Mouse (Mus musculus) cerebellum, adult 2 months (tissue): Measurements from ENCODE around the gene Cdc42bpb. TPM values are rescaled to one million over a fixed set of nuclear protein-coding genes. Genes with fewer than 3 reads are reported as not detected.

Source experiments
- DNase-seq, 2 experiments: peaks; one replicate each; pipeline ENCODE4 v3.0.0; 2021
- H3K27ac ChIP-seq: fragments of 200-500 bp; 2 replicates; pipeline ENCODE4 v1.5.1; 2012; ENCODE audit warnings: low read length, control low read depth, inconsistent platforms; ENCODE audit not compliant: insufficient read depth
- H3K27me3 ChIP-seq: fragments of 200-500 bp; 2 replicates; pipeline ENCODE4 v1.6.1; 2012; ENCODE audit warnings: inconsistent platforms, mild to moderate bottlenecking, low read length, moderate library complexity; ENCODE audit not compliant: control insufficient read depth, insufficient read depth
- H3K4me1 ChIP-seq: fragments of 200-500 bp; 2 replicates; pipeline ENCODE4 v1.6.1; 2011; ENCODE audit warnings: low read length; ENCODE audit not compliant: control insufficient read depth, insufficient read depth
- H3K4me3 ChIP-seq: fragments of 200-500 bp; replicated peaks from 2 replicates; pipeline ENCODE3; 2011; ENCODE audit warnings: mild to moderate bottlenecking, low read depth, low read length, control low read depth; ENCODE audit not compliant: insufficient read depth
- CTCF ChIP-seq: fragments of 200-500 bp; IDR thresholded peaks from 2 replicates; pipeline ENCODE4 v1.5.1; 2011; ENCODE audit warnings: low read depth, mild to moderate bottlenecking, control low read depth, low read length, moderate library complexity, borderline replicate concordance; ENCODE audit not compliant: insufficient read depth
- POLR2A ChIP-seq: fragments of 200-500 bp; IDR thresholded peaks from 2 replicates; pipeline ENCODE4 v1.6.1; 2011; ENCODE audit warnings: low read length, control low read depth, borderline replicate concordance; ENCODE audit not compliant: insufficient read depth
- WGBS: fragments of 180-500 bp; shearing (Covaris S2); methylation state at CpG from one replicate; pipeline ENCODE4 v1.1.7; 2018; 5-methylcytosine and 5-hydroxymethylcytosine counted together
- polyA plus RNA-seq: library from polyadenylated mRNA; depleted of rRNA; stranded (reverse); fragments of >200 nt; gene quantifications from 2 replicates; pipeline ENCODE4 v1.2.3, GENCODE M21; 2012

Gene Cdc42bpb
- polyA plus RNA-seq, 1 experiment = 176 TPM

- H3K27me3 ChIP-seq = no peaks in the 10 kb centered on the region
- H3K4me3 ChIP-seq = no peak overlapping the region
- no peaks in the 10 kb centered on the region for H3K4me1 ChIP-seq
- no peak for DNase-seq
- TF ChIP-seq CTCF = no peak
- H3K27ac ChIP-seq = no peak overlapping the region
- 87% methylated on average over 7 of the region's 7 CpGs for WGBS
Measured at GRCm38 (mm10) chr12:111314273-111314672, 63.2 kb downstream of the Cdc42bpb start.

- TF ChIP-seq POLR2A (no peak), CTCF (no peak)
- Histone ChIP-seq H3K27me3 (no peaks in the 10 kb centered on the region), H3K27ac (no peak overlapping the region), H3K4me3 (no peak overlapping the region), H3K4me1 (no peaks in the 10 kb centered on the region)
- no peak for DNase-seq
- 94% methylated on average over 10 of the region's 10 CpGs for WGBS
Measured at GRCm38 (mm10) chr12:111311775-111312174, 65.7 kb downstream of the Cdc42bpb start.

- WGBS = 82% methylated on average over 14 of the region's 14 CpGs
- TF ChIP-seq CTCF (no peak), POLR2A (no peak)
- DNase-seq = no peak
Measured at GRCm38 (mm10) chr12:111309931-111310330, 67.6 kb downstream of the Cdc42bpb start.

GRCm38 (mm10) chr12:111309256-111309655 is 68.3 kb downstream of the Cdc42bpb start:
- 82% methylated on average over 12 of the region's 12 CpGs for WGBS
- TF ChIP-seq CTCF = no peak
- no peak for TF ChIP-seq POLR2A
- DNase-seq = no peak
- Histone ChIP-seq H3K27ac (no peak overlapping the region), H3K4me3 (no peak overlapping the region), H3K4me1 (no peaks in the 10 kb centered on the region), H3K27me3 (no peaks in the 10 kb centered on the region)

More at GRCm38 (mm10) chr12:111309931-111310330, 67.6 kb downstream of the Cdc42bpb start:
- Histone ChIP-seq H3K27ac (no peak overlapping the region), H3K4me3 (no peak overlapping the region), H3K27me3 (no peaks in the 10 kb centered on the region), H3K4me1 (no peaks in the 10 kb centered on the region)

GRCm38 (mm10) chr12:111306821-111307220 is 70.7 kb downstream of the Cdc42bpb start:
- no peaks in the 10 kb centered on the region for H3K4me1 ChIP-seq
- no peaks in the 10 kb centered on the region for H3K27me3 ChIP-seq
- TF ChIP-seq POLR2A (no peak), CTCF (no peak)
- no peak overlapping the region for H3K4me3 ChIP-seq
- 24% methylated on average over 8 of the region's 8 CpGs for WGBS
- no peak for DNase-seq
- H3K27ac ChIP-seq = no peak overlapping the region

GRCm38 (mm10) chr12:111303702-111304337 is 73.7 kb downstream of the Cdc42bpb start:
- TF ChIP-seq POLR2A (no peak), CTCF (no peak)
- Histone ChIP-seq H3K27me3 (no peaks in the 10 kb centered on the region), H3K4me1 (no peaks in the 10 kb centered on the region), H3K4me3 (no peak overlapping the region), H3K27ac (no peak overlapping the region)
- DNase-seq = no peak
- 88% methylated on average over 8 of the region's 8 CpGs for WGBS

GRCm38 (mm10) chr12:111302018-111302345 is 75.5 kb downstream of the Cdc42bpb start:
- Histone ChIP-seq H3K27ac (no peak overlapping the region), H3K27me3 (no peaks in the 10 kb centered on the region), H3K4me1 (no peaks in the 10 kb centered on the region), H3K4me3 (no peak overlapping the region)
- WGBS = 94% methylated on average over 14 of the region's 14 CpGs
- no peak for DNase-seq
- no peak for TF ChIP-seq CTCF
- TF ChIP-seq POLR2A = no peak

- DNase-seq = no peak
- Histone ChIP-seq H3K4me1 (no peaks in the 10 kb centered on the region), H3K4me3 (no peak overlapping the region)
Measured at GRCm38 (mm10) chr12:111301322-111302017, 76.0 kb downstream of the Cdc42bpb start.

More at GRCm38 (mm10) chr12:111301322-111302017, 76.0 kb downstream of the Cdc42bpb start:
- Histone ChIP-seq H3K27ac (no peak overlapping the region), H3K27me3 (no peaks in the 10 kb centered on the region)
- 95% methylated on average over 27 of the region's 27 CpGs for WGBS
- no peak for TF ChIP-seq CTCF
- no peak for TF ChIP-seq POLR2A
